Mouse (Mus musculus) macrophage (primary cell): ENCODE results near the gene Spg7. TPM values are rescaled to one million over a fixed set of nuclear protein-coding genes. Genes with fewer than 3 reads are reported as not detected.
A peak's percentile ranks its signal among the peaks of the same experiment; 100 is the strongest.

Experiments
- H3K27ac ChIP-seq: fragments of 350-480 bp; formaldehyde crosslinking; 2 replicates; pipeline ENCODE4 v1.9.0; 2021
- H3K36me3 ChIP-seq: fragments of 350-480 bp; formaldehyde crosslinking; 2 replicates; pipeline ENCODE4 v1.9.0; 2021; ENCODE audit errors: inconsistent target
- H3K4me3 ChIP-seq: fragments of 350-480 bp; formaldehyde crosslinking; 2 replicates; pipeline ENCODE4 v1.9.0; 2021; ENCODE audit errors: inconsistent target
- H3K79me2 ChIP-seq: fragments of 350-480 bp; formaldehyde crosslinking; 2 replicates; pipeline ENCODE4 v1.9.0; 2021; ENCODE audit errors: inconsistent target
- WGBS: methylation state at CpG from one replicate; pipeline ENCODE4 v1.1.7; 2026; ENCODE audit warnings: inconsistent platforms; ENCODE audit not compliant: missing documents; 5-methylcytosine and 5-hydroxymethylcytosine counted together
- polyA plus RNA-seq: library from polyadenylated mRNA; stranded (reverse); fragments of 250-400 nt; gene quantifications from 3 replicates; pipeline ENCODE4 v1.2.4, GENCODE M21; 2018; ENCODE audit warnings: inconsistent platforms

Gene Spg7
- polyA plus RNA-seq, 1 experiment from 2014 or later = 39.2 TPM

DNA sequence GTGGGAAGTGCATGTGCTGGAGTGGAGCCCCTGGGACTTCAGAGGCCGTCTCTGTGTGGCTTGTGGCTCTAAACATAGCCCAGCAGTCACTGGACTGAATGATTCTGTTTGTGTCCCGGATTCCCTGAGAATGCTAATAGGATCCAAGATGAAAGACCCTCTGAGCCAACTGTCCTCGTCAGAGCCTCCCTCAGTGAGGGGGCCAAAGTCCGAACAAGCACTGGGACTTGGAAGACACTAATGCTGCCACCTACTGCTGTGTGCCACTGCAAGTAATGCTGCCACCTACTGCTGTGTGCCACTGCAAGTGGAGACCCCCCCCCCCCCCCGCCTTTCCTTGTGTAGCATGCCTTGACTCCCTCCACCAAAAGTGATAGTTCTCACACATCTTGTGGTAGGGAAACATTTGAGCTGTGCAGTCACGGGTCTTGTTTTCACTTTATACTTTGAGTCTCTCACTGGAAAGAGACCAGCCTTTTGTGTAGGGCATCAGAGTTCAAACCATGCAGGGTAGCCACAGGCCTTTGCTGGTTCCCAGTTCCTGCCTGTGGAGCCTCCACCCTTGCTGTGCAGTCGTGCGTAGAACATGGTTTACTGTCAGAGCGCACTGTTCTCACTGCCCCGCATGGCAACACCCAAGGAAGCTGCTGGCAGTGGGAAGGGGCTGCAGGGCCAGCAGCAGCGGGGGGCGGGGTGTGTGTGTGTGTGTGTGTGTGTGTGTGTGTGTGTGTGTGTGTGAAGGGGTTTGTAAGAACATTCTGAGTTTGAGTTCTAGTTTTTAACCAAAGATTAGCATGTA, 35.2 kb downstream of the Spg7 start:
- Histone ChIP-seq H3K27ac (no peak overlapping the region), H3K4me3 (no peak overlapping the region), H3K36me3 (peaks cover 28% of the 10 kb centered on the region), H3K79me2 (peaks cover 6% of the 10 kb centered on the region)
- 94% methylated on average over 11 of the region's 12 CpGs for WGBS

DNA sequence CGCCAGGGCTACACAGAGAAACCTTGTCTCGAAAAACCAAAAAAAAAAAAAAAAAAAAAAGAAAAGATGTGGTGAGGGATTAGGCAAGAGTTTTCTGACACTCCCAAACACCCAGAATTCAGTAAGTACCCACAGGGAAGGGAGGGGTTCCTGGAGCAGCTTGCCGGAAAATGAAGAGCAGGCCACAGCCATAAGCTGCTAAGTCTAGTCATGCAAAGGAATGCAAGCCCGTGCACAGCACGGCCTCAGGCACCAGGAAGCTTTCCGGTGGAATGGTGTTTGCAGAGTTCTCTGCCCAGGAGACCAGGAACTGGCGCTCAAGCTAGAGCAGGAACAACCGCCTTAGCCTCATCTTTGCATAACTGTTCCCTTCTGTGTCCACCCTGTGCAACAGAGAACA, 37.5 kb downstream of the Spg7 start:
- WGBS = 19% methylated on average over 6 of the region's 8 CpGs
- Histone ChIP-seq H3K36me3 (peaks cover 23% of the 10 kb centered on the region), H3K27ac (peak overlapping the region; percentile 44), H3K4me3 (no peak overlapping the region), H3K79me2 (peaks cover 18% of the 10 kb centered on the region)

DNA sequence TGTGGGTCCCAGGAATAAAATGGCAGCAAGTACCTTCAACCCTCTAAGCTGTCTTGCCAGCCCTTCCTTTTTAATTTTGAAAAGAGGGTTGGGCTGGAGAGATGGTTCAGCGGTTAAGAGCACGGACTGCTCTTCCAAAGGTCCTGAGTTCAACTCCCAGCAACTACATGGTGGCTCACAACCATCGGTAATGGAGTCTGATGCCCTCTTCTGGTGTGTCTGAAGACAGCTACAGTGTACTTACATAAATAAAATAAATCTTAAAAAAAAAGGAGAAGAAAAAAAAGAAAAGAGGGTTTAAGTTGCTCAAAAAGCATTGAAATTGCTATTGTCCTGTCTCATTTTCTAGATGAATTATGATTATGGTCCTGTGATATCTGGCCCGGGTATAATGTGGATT, 38.5 kb downstream of the Spg7 start:
- no peak overlapping the region for H3K4me3 ChIP-seq
- peaks cover 23% of the 10 kb centered on the region for H3K36me3 ChIP-seq
- H3K27ac ChIP-seq = no peak overlapping the region
- WGBS = 74% methylated on average over 4 of the region's 4 CpGs
- H3K79me2 ChIP-seq = peaks cover 18% of the 10 kb centered on the region

DNA sequence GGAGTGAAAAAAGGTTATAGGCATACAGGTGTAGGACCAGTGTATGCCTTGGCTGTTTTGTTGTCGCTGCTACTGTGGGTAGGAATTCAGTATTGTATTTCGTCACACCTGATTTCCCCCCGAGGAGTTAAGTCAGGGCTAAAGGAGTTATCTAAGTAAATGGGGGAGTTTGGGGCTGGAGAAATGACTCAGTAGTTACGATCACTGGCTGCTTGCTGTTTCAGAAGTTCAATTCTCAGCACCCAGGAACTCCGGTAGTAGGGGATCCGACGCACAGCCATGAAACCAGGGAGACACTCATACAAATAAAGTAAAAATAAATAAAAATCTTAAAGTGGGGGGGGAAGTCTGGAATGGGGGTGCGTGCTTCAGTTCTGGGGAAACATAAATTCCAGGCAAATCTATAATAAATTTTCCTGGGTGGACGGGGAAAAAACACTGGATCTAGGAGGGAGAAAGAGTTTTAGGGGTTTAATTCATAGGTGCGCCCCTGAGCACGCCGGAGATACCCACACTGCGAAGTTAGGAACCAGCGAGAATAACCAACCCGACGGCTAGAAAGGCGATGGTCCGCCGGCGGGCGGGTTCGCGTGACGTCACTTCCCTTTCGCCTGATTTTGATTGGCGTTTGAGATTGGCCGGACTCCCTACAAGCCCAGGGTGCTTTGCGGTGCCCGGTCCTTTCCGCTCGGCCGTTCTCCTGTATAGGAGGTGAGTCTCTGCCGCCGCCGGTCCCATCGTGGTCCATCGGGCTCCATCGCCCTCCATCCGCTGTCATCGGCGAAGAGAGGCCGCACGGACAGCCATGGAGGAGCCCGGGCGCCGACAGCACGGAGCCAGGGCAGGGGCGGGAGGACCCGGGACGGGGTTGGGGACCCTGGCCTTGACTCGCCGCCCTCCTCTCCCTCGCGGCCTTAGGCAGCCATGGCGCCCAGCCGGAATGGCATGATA, 39.3 kb downstream of the Spg7 start, which contains the start of gene Rpl13:
Gene Rpl13, plus strand, starts transcription at position 616 of the 951 bp plus-strand sequence.
- peaks cover 22% of the 10 kb centered on the region for H3K36me3 ChIP-seq
- peak within 1 kb of the TSS; percentile 52 for H3K27ac ChIP-seq
- 2% methylated on average over 51 of the region's 56 CpGs for WGBS
- peak within 1 kb of the TSS; percentile 56 for H3K4me3 ChIP-seq
- H3K79me2 ChIP-seq = peaks cover 18% of the 10 kb centered on the region

DNA sequence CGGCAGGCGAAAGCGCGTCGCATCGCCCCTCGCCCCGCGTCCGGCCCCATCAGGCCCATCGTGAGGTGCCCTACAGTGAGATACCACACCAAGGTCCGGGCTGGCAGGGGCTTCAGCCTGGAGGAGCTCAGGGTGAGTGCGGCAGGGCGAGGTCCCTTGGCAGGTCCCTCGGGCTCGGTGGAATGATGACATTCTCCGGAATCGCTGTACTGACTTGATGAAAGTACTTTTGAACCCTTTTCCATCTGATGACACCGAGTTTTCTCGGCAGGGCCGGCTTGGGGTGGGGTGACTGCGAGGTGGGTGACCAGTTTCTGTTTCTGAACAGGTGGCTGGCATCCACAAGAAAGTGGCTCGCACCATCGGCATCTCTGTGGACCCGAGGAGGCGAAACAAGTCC, 40.1 kb downstream of the Spg7 start:
- Histone ChIP-seq H3K79me2 (peaks cover 18% of the 10 kb centered on the region), H3K27ac (0 out of 2 replicates have a peak overlapping the region, but pooled peaks have one; percentile 15), H3K4me3 (peak overlapping the region; percentile 54), H3K36me3 (peaks cover 17% of the 10 kb centered on the region; the same call in 1 of the 2 replicates)
- 2% methylated on average over 11 of the region's 26 CpGs for WGBS

DNA sequence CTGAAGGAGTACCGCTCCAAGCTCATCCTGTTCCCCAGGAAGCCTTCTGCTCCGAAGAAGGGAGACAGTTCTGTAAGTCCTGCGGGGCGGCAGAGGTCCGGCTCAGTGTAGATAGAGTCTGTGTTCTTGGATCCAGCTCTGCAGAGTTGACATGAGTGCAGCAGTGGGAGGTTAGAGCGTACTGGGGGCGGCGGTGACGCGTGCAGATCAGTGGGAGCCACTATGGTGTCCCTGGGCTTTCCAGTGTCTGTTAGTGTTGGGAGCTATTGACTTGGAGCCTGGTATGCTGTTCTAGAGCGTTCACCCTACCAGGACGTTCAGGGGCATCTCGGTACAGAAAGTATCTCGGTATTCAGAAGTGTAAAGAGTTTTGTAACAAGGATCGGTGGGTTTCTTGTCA, 40.5 kb downstream of the Spg7 start:
- peaks cover 17% of the 10 kb centered on the region; the same call in 1 of the 2 replicates for H3K36me3 ChIP-seq
- WGBS = 20% methylated on average over 14 of the region's 15 CpGs
- H3K4me3 ChIP-seq = peak overlapping the region; percentile 54
- peaks cover 18% of the 10 kb centered on the region for H3K79me2 ChIP-seq
- peak overlapping the region; percentile 15; the same call in 1 of the 2 replicates for H3K27ac ChIP-seq

DNA sequence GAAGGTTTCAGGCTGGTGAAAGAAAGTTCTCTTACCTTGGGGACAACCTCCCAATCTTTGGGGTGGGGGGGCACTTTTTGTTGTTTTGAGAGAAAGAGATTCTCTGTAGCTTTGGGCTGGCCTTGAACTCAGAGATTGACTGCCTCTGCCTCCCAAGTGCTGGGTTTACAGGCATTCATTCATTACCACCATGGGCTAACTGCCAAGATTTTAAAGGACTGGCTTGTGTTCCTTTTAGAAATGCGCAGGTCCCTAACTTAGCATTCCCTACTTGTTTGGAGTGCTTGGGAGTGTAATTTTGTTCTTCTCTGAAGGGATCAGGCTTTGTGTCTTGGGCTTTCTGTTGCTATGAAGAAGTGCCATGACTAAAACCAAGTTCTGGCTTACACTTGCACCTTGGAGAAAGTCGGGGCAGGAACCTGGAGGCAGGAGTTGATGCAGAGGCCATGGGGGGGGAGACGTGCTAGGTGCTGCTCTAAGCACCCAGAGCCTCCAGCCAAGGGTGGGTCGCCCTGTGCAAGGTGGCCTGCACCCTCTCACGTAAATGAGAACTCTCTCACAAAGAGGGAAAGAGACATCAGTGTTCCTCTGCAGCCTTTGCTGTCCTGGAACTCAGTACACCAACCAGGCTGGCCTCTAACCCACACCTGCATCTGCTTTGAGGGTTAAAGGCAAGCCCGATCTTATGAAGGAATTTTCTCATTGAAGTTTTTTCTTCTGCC, 41.5 kb downstream of the Spg7 start:
- H3K27ac ChIP-seq = no peak overlapping the region
- peak overlapping the region; percentile 54; the same call in 1 of the 2 replicates for H3K4me3 ChIP-seq
- H3K36me3 ChIP-seq = peaks cover 17% of the 10 kb centered on the region; the same call in 1 of the 2 replicates
- peaks cover 18% of the 10 kb centered on the region for H3K79me2 ChIP-seq
- 83% methylated on average over 6 of the region's 6 CpGs for WGBS

DNA sequence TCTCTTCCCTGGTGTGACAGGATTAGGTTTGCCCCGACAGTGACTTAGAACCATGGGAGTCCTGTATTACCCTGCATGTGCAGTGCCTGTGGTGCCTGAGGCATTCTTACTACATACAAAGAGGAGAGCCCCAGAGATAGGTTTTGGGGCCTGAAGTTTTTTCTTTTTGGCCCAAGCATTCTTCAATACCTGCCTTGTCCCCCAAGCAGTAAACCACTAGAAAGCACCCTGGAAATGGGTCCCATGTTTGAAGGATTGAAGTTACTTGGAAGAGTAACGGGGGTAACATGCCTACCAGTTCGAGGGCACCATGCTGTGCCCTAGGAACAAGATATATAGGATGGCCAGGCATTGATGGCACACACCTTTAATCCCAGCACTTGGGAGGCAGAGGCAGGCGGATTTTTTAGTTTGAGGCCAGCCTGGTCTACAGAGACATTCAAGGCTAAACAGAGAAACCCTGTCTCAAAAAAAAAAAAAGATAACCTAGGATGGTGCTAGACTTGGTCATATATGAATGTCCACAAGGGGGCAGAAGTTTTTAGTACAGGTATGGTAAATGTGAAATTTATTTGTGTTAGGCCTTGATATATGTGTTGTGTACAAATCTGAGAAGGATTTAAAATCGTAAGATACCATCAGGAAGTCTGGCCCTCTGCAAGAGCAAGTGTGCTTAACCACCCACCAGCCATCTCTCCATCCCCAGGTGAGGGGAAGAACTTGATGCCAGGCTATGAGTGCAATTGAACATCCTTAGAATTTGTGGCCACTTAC, 43.0 kb downstream of the Spg7 start:
- Histone ChIP-seq H3K36me3 (peaks cover 17% of the 10 kb centered on the region; the same call in 1 of the 2 replicates), H3K27ac (no peak overlapping the region), H3K4me3 (no peak overlapping the region), H3K79me2 (peaks cover 18% of the 10 kb centered on the region)
- 81% methylated on average over 5 of the region's 5 CpGs for WGBS

DNA sequence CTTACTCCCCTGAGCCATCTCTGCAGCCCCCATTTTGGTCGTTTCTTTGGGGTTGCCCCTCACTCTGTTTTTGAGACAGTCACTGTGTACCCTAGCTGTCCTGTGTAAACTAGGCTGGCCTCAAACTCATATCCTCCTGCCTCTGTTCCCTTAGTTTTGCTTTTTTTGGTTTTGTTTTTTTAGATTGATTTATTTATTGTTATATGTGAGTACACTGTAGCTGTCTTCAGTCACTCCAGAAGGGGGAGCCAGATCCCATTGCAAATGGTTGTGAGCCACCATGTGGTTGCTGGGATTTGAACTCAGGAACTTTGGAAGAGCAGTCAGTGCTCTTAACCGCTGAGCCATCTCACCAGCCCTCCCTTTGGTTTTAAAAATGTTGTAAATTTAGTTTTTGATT, 43.8 kb downstream of the Spg7 start:
- Histone ChIP-seq H3K36me3 (peaks cover 17% of the 10 kb centered on the region; the same call in 1 of the 2 replicates), H3K27ac (no peak overlapping the region)
- WGBS = 76% methylated on average over 2 of the region's 2 CpGs

DNA sequence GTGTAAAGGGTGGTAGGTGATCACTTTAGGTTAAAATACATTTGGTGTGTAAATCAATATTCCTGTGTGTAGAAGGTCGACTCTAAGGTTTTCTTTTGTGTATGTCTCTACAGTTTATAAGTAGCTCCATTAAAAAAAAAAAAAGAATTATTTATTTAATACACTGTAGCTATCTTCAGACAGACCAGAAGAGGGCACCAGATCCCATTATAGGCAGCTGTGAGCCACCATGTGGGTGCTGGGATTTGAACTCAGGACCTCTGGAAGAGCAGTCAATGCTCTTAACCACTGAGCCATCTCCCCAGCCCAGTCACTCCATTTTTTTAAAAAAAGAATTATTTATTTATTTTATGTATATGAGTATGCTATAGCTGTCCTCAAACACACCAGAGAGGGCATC, 45.3 kb downstream of the Spg7 start:
- Histone ChIP-seq H3K4me3 (no peak overlapping the region), H3K79me2 (peaks cover 12% of the 10 kb centered on the region), H3K36me3 (peaks cover 17% of the 10 kb centered on the region; the same call in 1 of the 2 replicates), H3K27ac (no peak overlapping the region)
- WGBS = 80% methylated on average over 1 of the region's 1 CpGs

More for the DNA sequence above, 43.8 kb downstream of the Spg7 start:
- Histone ChIP-seq H3K4me3 (no peak overlapping the region), H3K79me2 (peaks cover 18% of the 10 kb centered on the region)

DNA sequence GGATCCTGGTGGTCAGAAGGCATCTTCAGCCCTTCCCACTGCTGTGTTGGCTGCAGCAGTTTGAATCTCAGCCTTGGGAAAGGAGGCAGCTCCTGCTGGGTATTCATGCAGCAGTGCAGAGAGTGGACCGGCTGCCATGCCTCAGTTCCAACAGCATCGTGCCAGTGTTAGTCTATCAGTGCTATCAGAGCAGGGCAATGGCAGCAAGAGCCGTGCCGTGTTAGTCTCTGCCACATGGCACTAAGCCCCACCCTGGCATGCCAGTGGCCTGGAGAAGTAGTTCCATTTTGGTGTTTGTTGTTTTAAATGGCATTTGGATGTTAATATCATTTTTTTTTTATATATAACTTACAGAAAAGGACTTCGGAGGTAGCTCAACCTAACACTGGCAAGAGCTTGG, 46.2 kb downstream of the Spg7 start:
- Histone ChIP-seq H3K79me2 (peaks cover 3% of the 10 kb centered on the region), H3K4me3 (no peak overlapping the region)
- WGBS = 84% methylated on average over 5 of the region's 5 CpGs

DNA sequence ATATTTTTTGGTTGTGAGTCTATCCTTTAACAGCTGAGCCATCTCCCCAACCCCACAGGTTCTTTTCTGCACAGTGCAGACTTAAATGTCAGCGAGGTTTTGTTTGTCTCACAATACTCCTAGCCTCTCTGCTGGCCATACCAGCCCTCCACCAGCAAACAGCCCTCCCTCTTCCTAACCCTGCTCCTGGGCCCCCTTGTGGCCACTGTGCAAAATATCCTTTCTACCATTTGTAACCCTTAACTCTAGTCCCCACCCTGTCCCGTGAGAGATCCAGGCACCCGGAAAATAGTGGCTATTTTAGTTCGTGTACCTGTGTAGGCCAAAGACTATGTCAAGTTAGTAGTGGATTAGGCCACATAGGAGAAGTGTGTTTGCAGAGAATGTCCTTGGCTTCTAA, 47.9 kb downstream of the Spg7 start:
- H3K27ac ChIP-seq = no peak overlapping the region
- H3K36me3 ChIP-seq = no peaks in the 10 kb centered on the region
- 9% methylated on average over 4 of the region's 4 CpGs for WGBS
- H3K79me2 ChIP-seq = no peaks in the 10 kb centered on the region
- H3K4me3 ChIP-seq = no peak overlapping the region

More for the DNA sequence above, 46.2 kb downstream of the Spg7 start:
- Histone ChIP-seq H3K27ac (no peak overlapping the region), H3K36me3 (peaks cover 12% of the 10 kb centered on the region; the same call in 1 of the 2 replicates)

DNA sequence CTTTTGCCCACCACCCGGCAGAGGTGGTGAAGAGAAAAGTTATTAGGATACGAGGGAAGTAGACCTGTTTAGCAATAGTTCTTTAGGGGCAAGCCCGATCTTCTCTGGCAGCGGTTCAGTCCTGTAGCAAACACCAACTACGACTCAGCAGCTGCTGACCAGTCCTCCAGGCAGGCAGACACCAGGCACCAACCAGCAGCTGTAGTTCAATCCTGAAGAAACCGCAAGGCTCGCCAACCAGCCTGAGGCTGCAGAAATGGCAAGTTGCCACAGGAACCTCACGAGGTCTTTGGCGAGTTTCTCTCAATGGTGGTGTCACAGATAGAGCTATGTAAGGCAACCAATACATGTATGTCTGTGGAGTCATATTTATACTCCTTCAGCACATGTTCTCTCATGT, 50.1 kb downstream of the Spg7 start:
- no peak overlapping the region for H3K4me3 ChIP-seq
- 19% methylated on average over 9 of the region's 9 CpGs for WGBS

More for the DNA sequence above, 50.1 kb downstream of the Spg7 start:
- no peaks in the 10 kb centered on the region for H3K36me3 ChIP-seq
- no peaks in the 10 kb centered on the region for H3K79me2 ChIP-seq
- no peak overlapping the region for H3K27ac ChIP-seq
